Mouse (Mus musculus): ENCODE results near the gene Arid5b. TPM values are rescaled to one million over a fixed set of nuclear protein-coding genes. Genes with fewer than 3 reads are reported as not detected.

The Arid5b gene
- 34.3 and 34.8 TPM in 2 replicates for total RNA-seq (2021)
- long read RNA-seq, experiment 1, partial matches to known transcripts, result 0 of 1 reads
- long read RNA-seq, experiment 1, other reads (novel, unspliced or antisense), result 1 of 1 reads
- long read RNA-seq, experiment 2, partial matches to known transcripts, result 0 of 2 reads
- long read RNA-seq, experiment 2, other reads (novel, unspliced or antisense), result 2 of 2 reads

- peak; percentile 75 for DNase-seq
Observed at GRCm38 (mm10) chr10:68278632-68279361, at the start of gene Arid5b. TSS of gene Arid5b (minus strand) at chr10:68278740.

- no peak for DNase-seq
Observed at GRCm38 (mm10) chr10:68325378-68325777, 46.8 kb upstream of the Arid5b start.

- no peak for DNase-seq
Observed at GRCm38 (mm10) chr10:68324061-68324460, 45.5 kb upstream of the Arid5b start.

- DNase-seq, result no peak
Observed at GRCm38 (mm10) chr10:68323167-68323566, 44.6 kb upstream of the Arid5b start.

GRCm38 (mm10) chr10:68320986-68321385 is 42.4 kb upstream of the Arid5b start:
- DNase-seq, result no peak

GRCm38 (mm10) chr10:68320496-68320895 is 42.0 kb upstream of the Arid5b start:
- DNase-seq, result no peak

GRCm38 (mm10) chr10:68319438-68319837 is 40.9 kb upstream of the Arid5b start:
- no peak for DNase-seq

- DNase-seq, result peak; percentile 21
Observed at GRCm38 (mm10) chr10:68318438-68318979, 40.0 kb upstream of the Arid5b start.

- no peak for DNase-seq
Observed at GRCm38 (mm10) chr10:68312734-68313133, 34.2 kb upstream of the Arid5b start.

- DNase-seq, result no peak
Observed at GRCm38 (mm10) chr10:68301013-68301412, 22.5 kb upstream of the Arid5b start.

- no peak for DNase-seq
Observed at GRCm38 (mm10) chr10:68289465-68289864, 10.9 kb upstream of the Arid5b start.

GRCm38 (mm10) chr10:68282466-68283391 is 4.2 kb upstream of the Arid5b start:
- DNase-seq, result peak; percentile 91

- no peak for DNase-seq
Observed at GRCm38 (mm10) chr10:68281775-68282106, 3.2 kb upstream of the Arid5b start.

- no peak for DNase-seq
Observed at GRCm38 (mm10) chr10:68281076-68281774, 2.7 kb upstream of the Arid5b start.

- peak; percentile 84 for DNase-seq
Observed at GRCm38 (mm10) chr10:68279516-68280501, 1.3 kb upstream of the Arid5b start.

GRCm38 (mm10) chr10:68277671-68278151 is 829 bp downstream of the Arid5b start:
- DNase-seq, result peak; percentile 68

GRCm38 (mm10) chr10:68276976-68277441 is 1.5 kb downstream of the Arid5b start:
- peak; percentile 72 for DNase-seq

- DNase-seq, result peak; percentile 83
Observed at GRCm38 (mm10) chr10:68276350-68276975, 2.1 kb downstream of the Arid5b start.

GRCm38 (mm10) chr10:68274900-68275760 is 3.4 kb downstream of the Arid5b start:
- DNase-seq, result peak; percentile 50

All from adrenal gland, postnatal 14 days (tissue).